ENCODE assay signal across 18 mouse cellular contexts in the genomic region with DNA sequence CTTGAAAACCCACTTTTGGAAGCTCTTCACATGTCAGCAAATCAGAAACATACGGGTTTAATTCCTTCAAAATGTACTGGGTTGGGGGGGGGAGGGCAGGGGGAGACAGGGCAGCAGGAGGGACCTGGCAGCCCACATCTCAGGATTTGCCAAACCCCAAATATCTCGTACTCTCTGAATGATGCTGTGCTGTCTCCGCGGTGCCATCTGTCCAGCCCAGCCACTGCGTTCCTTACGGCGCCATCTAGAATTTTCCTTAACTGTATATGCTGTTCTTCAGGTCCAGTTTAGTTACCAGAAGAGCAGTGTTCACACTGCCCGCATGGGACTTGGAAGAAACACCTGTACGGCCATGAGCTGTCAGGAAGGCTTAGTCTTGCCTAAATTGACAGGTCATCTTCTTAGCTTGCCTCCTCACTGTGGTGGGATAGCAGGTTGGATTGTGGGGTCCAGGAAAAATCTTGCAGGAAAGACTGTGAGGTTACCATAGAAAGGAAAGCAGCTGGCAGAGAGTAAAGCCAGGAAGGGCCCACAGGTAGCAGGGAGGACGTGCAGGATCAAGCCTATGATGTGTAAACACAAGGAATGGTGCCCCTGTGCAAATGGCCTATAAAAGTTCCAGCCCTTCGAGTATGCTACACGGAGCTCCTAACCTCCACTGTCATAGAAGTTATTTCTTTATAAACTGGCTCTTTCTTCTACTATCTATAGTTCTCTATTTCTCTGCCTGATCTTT.
A peak's percentile ranks its signal among the peaks of the same experiment; 100 is the strongest.
DNase-seq lines count a peak whose midpoint lies in the region; ATAC-seq lines count a peak whose summit lies in the region.
"Had no signal": no experiment of that assay in that cellular context is flagged by ENCODE, and none has a peak within 500 bp of the region (broad histone marks: within the 10 kb centered on the region; RNA-seq: fewer than 3 reads in every experiment).

No protein-coding gene starts in this region.

- ATAC-seq in kidney, embryonic 16.5 days (ENCODE audit: low FRiP score, low TSS enrichment): no peak
- ATAC-seq: lung, postnatal 0 days had no signal

- no peaks in the 10 kb centered on the region for H3K27me3 ChIP-seq in kidney, embryonic 16.5 days (ENCODE audit: insufficient read depth, low read length)
- H3K27me3 ChIP-seq: heart, embryonic 15.5 days had no signal

- no peak overlapping the region for H3K27ac ChIP-seq in kidney, embryonic 16.5 days (ENCODE audit: low read length)
- H3K27ac ChIP-seq: heart, adult 2 months; heart, embryonic 15.5 days had no signal

- H3K36me3 ChIP-seq in kidney, embryonic 16.5 days (ENCODE audit: insufficient read depth, low read length): no peaks in the 10 kb centered on the region
- H3K36me3 ChIP-seq: G1E; heart, embryonic 15.5 days had no signal

- DNase-seq in cerebellum, adult 18-20 months: peak; percentile 28 to 33
- no peak for DNase-seq in cerebellum, adult 9-10 months
- DNase-seq in left cerebral cortex, postnatal 4 days: peak; percentile 25
- no peak for DNase-seq in left cerebral cortex, postnatal 25 days (ENCODE audit: low spot score in 2 of 2)
- DNase-seq in cerebellum, postnatal 25 days: peak; percentile 34 to 48
- DNase-seq in gastrocnemius, postnatal 36 days: no peak
- DNase-seq: adrenal gland, postnatal 25 days; gastrocnemius, postnatal 14 days; heart, adult 2 months; kidney, postnatal 4 days; liver; midbrain, embryonic 14.5 days; thymus, postnatal 25 days had no signal

- H3K9ac ChIP-seq in kidney, embryonic 16.5 days (replicated peaks; ENCODE audit: low read length): no peak overlapping the region
- H3K9ac ChIP-seq: heart, embryonic 15.5 days had no signal

- H3K4me1 ChIP-seq in kidney, embryonic 16.5 days (ENCODE audit: insufficient read depth, low read length): no peaks in the 10 kb centered on the region
- H3K4me1 ChIP-seq: heart, embryonic 15.5 days had no signal

- intact Hi-C loops in left cerebral cortex, postnatal 4 days (cut with DNase I): no loop called here
- intact Hi-C loops in left cerebral cortex, postnatal 25 days (cut with DNase I): no loop called here
- intact Hi-C loops in gastrocnemius, postnatal 36 days (cut with DNase I): no loop called here

- H3K4me2 ChIP-seq in kidney, embryonic 16.5 days (replicated peaks; ENCODE audit: low read depth, low read length): no peak overlapping the region
- H3K4me2 ChIP-seq: heart, embryonic 15.5 days had no signal

- WGBS in kidney, embryonic 16.5 days: 83% methylated on average over 12 of the region's 12 CpGs

- no peaks in the 10 kb centered on the region for H3K9me3 ChIP-seq in kidney, embryonic 16.5 days (ENCODE audit: low read length)
- H3K9me3 ChIP-seq: G1E; heart, embryonic 15.5 days had no signal

- H3K4me3 ChIP-seq in kidney, embryonic 16.5 days (ENCODE audit: low read length): no peak overlapping the region
- H3K4me3 ChIP-seq: heart, adult 2 months; heart, embryonic 15.5 days; myocyte had no signal

Comparison
In these comparisons a context has a peak if more than half of its experiments do, and no peak if none do; other contexts are left out.
1. DNase-seq: peak in cerebellum, adult 18-20 months (2 of 2), left cerebral cortex, postnatal 4 days (single experiment) and cerebellum, postnatal 25 days (2 of 2); none in cerebellum, adult 9-10 months (single experiment), left cerebral cortex, postnatal 25 days (0 of 2) and gastrocnemius, postnatal 36 days (0 of 2).